In the genomic region with DNA sequence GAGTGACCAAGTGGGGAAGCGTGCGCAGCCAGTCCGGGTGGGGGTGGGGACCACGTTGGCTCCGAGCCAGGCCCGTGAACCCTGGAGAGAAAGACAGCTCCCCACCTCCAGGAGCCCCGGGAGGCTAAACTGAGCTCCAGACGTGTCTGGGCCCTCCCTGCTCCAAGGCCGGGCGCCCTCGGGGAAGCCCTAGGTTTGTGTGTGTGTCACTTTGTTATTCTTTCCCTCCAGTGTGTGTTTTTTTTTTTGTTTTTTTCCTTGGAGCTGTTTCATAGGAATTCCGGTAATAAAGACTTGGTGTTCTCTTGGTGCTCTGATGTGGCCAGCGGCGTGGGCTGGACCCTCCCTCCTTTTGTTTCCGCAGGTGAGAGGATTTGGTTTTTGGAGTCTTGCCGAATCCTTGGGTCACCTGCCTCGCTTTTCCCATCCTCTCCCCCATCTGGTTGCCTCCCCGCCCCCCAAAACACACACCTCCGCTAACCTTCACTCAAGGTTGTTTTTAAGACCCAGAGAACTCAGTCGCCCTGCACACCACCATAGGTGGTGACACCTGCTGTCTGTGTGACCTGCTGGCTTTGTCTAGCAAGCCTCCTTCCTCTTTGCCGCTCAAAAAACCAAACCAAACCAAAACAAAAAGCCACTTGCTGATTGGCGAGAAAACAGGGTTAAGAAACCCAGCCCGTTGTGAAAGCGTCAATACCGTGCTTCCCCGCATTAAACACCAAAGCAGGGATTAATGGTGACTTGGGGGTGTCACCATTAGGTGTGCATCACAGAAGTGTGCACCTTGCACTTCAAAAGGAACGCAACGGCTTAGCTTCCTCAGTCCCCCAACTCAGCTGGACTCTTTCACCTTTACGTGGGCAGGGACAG, we compare ENCODE assay signal across 7 mouse cellular contexts. TPM values are rescaled to one million over a fixed set of nuclear protein-coding genes. Genes with fewer than 3 reads are reported as not detected.
DNase-seq lines count a peak whose midpoint lies in the region; ATAC-seq and TF ChIP-seq lines count a peak whose summit lies in the region.

No protein-coding gene starts in this region.

- no peak for TF ChIP-seq POLR2A in bone marrow macrophage, adult 2 months (IDR thresholded peaks at IDR 0.05; ENCODE audit: borderline replicate concordance, low read depth, low read length)

- H3K27me3 ChIP-seq in midbrain, embryonic 11.5 days (ENCODE audit: control insufficient read depth, insufficient read depth, low read length) = peaks cover 23% of the 10 kb centered on the region
- H3K27me3 ChIP-seq in midbrain, embryonic 16.5 days (ENCODE audit: control insufficient read depth, insufficient read depth, low read depth, low read length) = peaks cover 31% of the 10 kb centered on the region
- peaks cover 23% of the 10 kb centered on the region for H3K27me3 ChIP-seq in intestine, postnatal 0 days (replicated peaks; ENCODE audit: control insufficient read depth, insufficient read depth, low read length)

- no peak overlapping the region for H3K27ac ChIP-seq in midbrain, embryonic 11.5 days (ENCODE audit: low read depth, low read length)
- H3K27ac ChIP-seq in midbrain, embryonic 16.5 days (ENCODE audit: low read length) = no peak overlapping the region
- no peak overlapping the region for H3K27ac ChIP-seq in bone marrow macrophage, adult 2 months (ENCODE audit: insufficient read depth, low read depth, low read length)
- no peak overlapping the region for H3K27ac ChIP-seq in intestine, postnatal 0 days (ENCODE audit: low read depth, low read length)

- DNase-seq in midbrain, embryonic 11.5 days (ENCODE audit: low spot score, missing footprints) = peak; percentile 88
- peak; percentile 82 for DNase-seq in naive thymus-derived CD4-positive, alpha-beta T cell, adult 2 months (ENCODE audit: low read depth)
- no peak for DNase-seq in gastrocnemius, postnatal 36 days
- DNase-seq in embryo, embryonic 9.5 days (ENCODE audit: extremely low spot score) = no peak

- peak overlapping the region; percentile 31 for H3K4me2 ChIP-seq in midbrain, embryonic 11.5 days
- H3K4me2 ChIP-seq in midbrain, embryonic 16.5 days (ENCODE audit: low read length) = no peak overlapping the region
- peak overlapping the region; percentile 51 for H3K4me2 ChIP-seq in intestine, postnatal 0 days (replicated peaks; ENCODE audit: low read depth)

- TF ChIP-seq CTCF in bone marrow macrophage, adult 2 months (IDR thresholded peaks at IDR 0.05; ENCODE audit: low read depth, low read length) = no peak
- no peak for TF ChIP-seq CTCF in intestine, postnatal 0 days (IDR thresholded peaks at IDR 0.05; ENCODE audit: low read depth)

- H3K4me3 ChIP-seq in midbrain, embryonic 11.5 days (ENCODE audit: low read depth, low read length) = peak overlapping the region; percentile 11; the same call in 1 of the 2 replicates
- H3K4me3 ChIP-seq in midbrain, embryonic 16.5 days (ENCODE audit: low read depth, low read length) = no peak overlapping the region
- H3K4me3 ChIP-seq in bone marrow macrophage, adult 2 months (ENCODE audit: insufficient read depth, low read length) = peak overlapping the region; percentile 30
- peak overlapping the region; percentile 20 for H3K4me3 ChIP-seq in intestine, postnatal 0 days (ENCODE audit: low read depth, low read length)

- no peak; the same call in 1 of the 2 replicates for ATAC-seq in midbrain, embryonic 11.5 days (ENCODE audit: low FRiP score)
- ATAC-seq in midbrain, embryonic 16.5 days = no peak
- no peak for ATAC-seq in intestine, postnatal 0 days

- peak overlapping the region; percentile 53; the same call in 1 of the 2 replicates for H3K9ac ChIP-seq in midbrain, embryonic 11.5 days (ENCODE audit: low read length)
- no peak overlapping the region for H3K9ac ChIP-seq in midbrain, embryonic 16.5 days (ENCODE audit: low read depth, low read length)
- no peak overlapping the region for H3K9ac ChIP-seq in intestine, postnatal 0 days (ENCODE audit: low read depth, low read length)

- intact Hi-C loops in gastrocnemius, postnatal 36 days (cut with DNase I) = loop anchor here (2.0 kb wide), 1 partner anchor 223 kb away; no protein-coding TSS in a partner anchor

- H3K9me3 ChIP-seq in midbrain, embryonic 11.5 days (ENCODE audit: control insufficient read depth, low read length) = no peaks in the 10 kb centered on the region
- H3K9me3 ChIP-seq in midbrain, embryonic 16.5 days (replicated peaks; ENCODE audit: control insufficient read depth, low read length, poor library complexity, severe bottlenecking) = no peaks in the 10 kb centered on the region
- H3K9me3 ChIP-seq in intestine, postnatal 0 days (ENCODE audit: control insufficient read depth) = no peaks in the 10 kb centered on the region

- H3K4me1 ChIP-seq in midbrain, embryonic 11.5 days (ENCODE audit: control insufficient read depth, insufficient read depth, low read length) = peaks cover 10% of the 10 kb centered on the region
- peaks cover 2% of the 10 kb centered on the region; the same call in 1 of the 2 replicates for H3K4me1 ChIP-seq in midbrain, embryonic 16.5 days (ENCODE audit: control insufficient read depth, insufficient read depth, low read length)
- H3K4me1 ChIP-seq in bone marrow macrophage, adult 2 months (ENCODE audit: control insufficient read depth, insufficient read depth, low read length) = peaks cover 8% of the 10 kb centered on the region
- 0 out of 2 replicates have a peak, but pooled peaks cover 2% of the 10 kb centered on the region for H3K4me1 ChIP-seq in intestine, postnatal 0 days (replicated peaks; ENCODE audit: control insufficient read depth, insufficient read depth, low read length)

- 9% methylated on average over 29 of the region's 29 CpGs for WGBS in midbrain, embryonic 11.5 days
- WGBS in midbrain, embryonic 16.5 days = 15% methylated on average over 28 of the region's 29 CpGs
- WGBS in intestine, postnatal 0 days = 24% methylated on average over 29 of the region's 29 CpGs

- no peaks in the 10 kb centered on the region for H3K36me3 ChIP-seq in midbrain, embryonic 11.5 days (ENCODE audit: control insufficient read depth, insufficient read depth, low read length)
- H3K36me3 ChIP-seq in midbrain, embryonic 16.5 days (ENCODE audit: control insufficient read depth, insufficient read depth, low read length) = no peaks in the 10 kb centered on the region
- no peaks in the 10 kb centered on the region; the same call in 1 of the 2 replicates for H3K36me3 ChIP-seq in intestine, postnatal 0 days (ENCODE audit: control insufficient read depth, insufficient read depth)

RNA-seq across cellular contexts. Expression of a gene that starts 10.1 kb away (rescaled TPM):
- 88.8 TPM in 2 replicates for polyA plus RNA-seq in midbrain, embryonic 11.5 days (2014; fragmentation: Nextera tagmentation; extraction: Ambion mirVana)
- polyA plus RNA-seq in midbrain, embryonic 16.5 days (2015; fragmentation: Nextera tagmentation; extraction: Ambion mirVana) = 65.4 and 66.9 TPM in 2 replicates
- 60.4 and 67.9 TPM in 2 replicates for polyA plus RNA-seq in bone marrow macrophage, adult 2 months (2012; ENCODE audit: insufficient read depth, insufficient read length, missing spikeins)
- 54.1 and 59.1 TPM in 2 replicates for polyA plus RNA-seq in intestine, postnatal 0 days (2015; fragmentation: Nextera tagmentation; extraction: Ambion mirVana)
- total RNA-seq in gastrocnemius, postnatal 36 days (2021) = 100 to 1,000 TPM; 123 to 140 TPM

Comparison
In these comparisons a context has a peak if more than half of its experiments do, and no peak if none do; other contexts are left out.
1. DNase-seq: peak in midbrain, embryonic 11.5 days (single experiment) and naive thymus-derived CD4-positive, alpha-beta T cell, adult 2 months (single experiment); none in gastrocnemius, postnatal 36 days (0 of 2) and embryo, embryonic 9.5 days (single experiment).